Mouse (Mus musculus): Measurements from ENCODE around the gene Pet100. TPM values are rescaled to one million over a fixed set of nuclear protein-coding genes. Genes with fewer than 3 reads are reported as not detected.
"Not testable (repeated sequence)": the region's sequence is repeated elsewhere in the genome, so short reads cannot be mapped to it uniquely, and the experiment has no call there.

The Pet100 gene
- polyA plus RNA-seq (2016; fragmentation: Nextera tagmentation; extraction: Ambion mirVana) = 97.5 and 101 TPM in 2 replicates

- ATAC-seq = peak; percentile 97
- H3K27ac ChIP-seq = no peak within 1 kb of the TSS
- WGBS (ENCODE audit: insufficient replicate concordance) = under 1% methylated on average over 37 of the region's 37 CpGs
Observed at GRCm38 (mm10) chr8:3621199-3621970, at the start of gene Pet100, which contains the start of gene Xab2. TSS of gene Pet100 (plus strand) at chr8:3621548. TSS of gene Xab2 (minus strand) at chr8:3621316.

DNA sequence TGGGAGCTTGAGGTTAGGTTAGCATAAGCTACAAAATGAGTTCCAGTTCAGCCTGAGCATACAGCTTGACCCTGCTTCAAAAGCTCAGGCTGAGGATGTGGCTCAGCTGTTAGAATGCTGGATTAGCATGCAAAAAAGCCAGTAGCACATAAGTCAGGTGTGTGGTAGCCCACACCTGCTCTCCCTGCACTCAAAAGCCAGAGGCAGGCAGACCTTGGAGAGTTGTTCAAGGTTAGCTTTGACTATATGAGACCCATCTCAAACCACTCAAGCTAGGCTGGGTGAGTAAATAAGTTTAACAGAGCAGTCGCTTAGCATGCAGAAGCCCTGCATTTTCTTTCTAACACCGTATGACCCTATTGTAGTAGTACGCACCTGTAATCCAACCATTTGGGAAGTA lies 46.8 kb upstream of the Pet100 start:
- no peak overlapping the region for H3K4me3 ChIP-seq
- H3K27ac ChIP-seq = no peak overlapping the region
- H3K4me1 ChIP-seq = peaks cover 8% of the 10 kb centered on the region
- no peak overlapping the region for H3K9ac ChIP-seq
- H3K36me3 ChIP-seq = no peaks in the 10 kb centered on the region
- H3K9me3 ChIP-seq (replicated peaks) = no peaks in the 10 kb centered on the region
- H3K4me2 ChIP-seq = no peak overlapping the region
- 0 out of 2 replicates have a peak, but pooled peaks cover 3% of the 10 kb centered on the region for H3K27me3 ChIP-seq (replicated peaks)
- WGBS (ENCODE audit: insufficient replicate concordance) = 76% methylated on average over 3 of the region's 3 CpGs
- no peak for ATAC-seq

More at GRCm38 (mm10) chr8:3621199-3621970, at the start of gene Pet100, which contains the start of gene Xab2:
- H3K27me3 ChIP-seq (replicated peaks) = no peaks in the 10 kb centered on the region
- H3K4me1 ChIP-seq = peaks cover 21% of the 10 kb centered on the region
- H3K9me3 ChIP-seq (replicated peaks) = no peaks in the 10 kb centered on the region
- H3K9ac ChIP-seq = peak within 1 kb of the TSS; percentile 77
- peak within 1 kb of the TSS; percentile 80 for H3K4me3 ChIP-seq
- peak within 1 kb of the TSS; percentile 79 for H3K4me2 ChIP-seq
- peaks cover 26% of the 10 kb centered on the region for H3K36me3 ChIP-seq

DNA sequence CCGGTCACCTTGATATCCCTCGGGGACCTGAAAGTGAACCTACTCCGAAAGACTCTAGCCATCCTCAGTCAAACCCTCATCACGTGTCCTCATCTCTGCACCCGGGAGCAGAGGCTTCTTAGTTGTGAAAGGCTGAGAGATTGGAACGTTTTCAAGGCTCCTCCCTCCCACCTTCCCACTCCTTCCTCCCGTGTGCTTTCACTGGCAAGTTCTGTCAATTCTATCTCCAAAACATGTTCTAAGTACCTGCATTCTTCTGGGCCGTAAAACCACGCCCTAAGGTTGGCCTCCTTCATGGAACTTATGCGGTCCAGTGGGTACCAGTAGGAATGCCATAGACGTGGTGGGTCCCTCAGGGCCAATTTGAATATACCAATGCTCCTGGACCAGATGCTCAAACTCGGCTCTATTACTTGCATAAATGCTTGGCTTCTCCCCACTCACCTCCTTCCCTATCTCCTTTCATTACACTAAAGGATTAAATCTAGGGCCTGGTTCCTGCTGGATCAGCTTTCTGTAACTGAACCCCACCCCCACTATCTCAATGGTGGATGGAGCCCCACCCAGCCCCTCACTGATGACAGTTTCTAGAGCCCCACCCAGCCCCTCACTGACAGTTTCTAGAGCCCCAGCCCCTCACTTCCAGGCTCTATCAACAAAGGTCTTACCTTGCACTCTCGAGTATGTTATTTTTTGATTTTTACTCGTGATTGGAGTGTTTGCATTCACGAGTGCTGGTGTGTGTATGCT lies 45.0 kb upstream of the Pet100 start:
- ATAC-seq = no peak

DNA sequence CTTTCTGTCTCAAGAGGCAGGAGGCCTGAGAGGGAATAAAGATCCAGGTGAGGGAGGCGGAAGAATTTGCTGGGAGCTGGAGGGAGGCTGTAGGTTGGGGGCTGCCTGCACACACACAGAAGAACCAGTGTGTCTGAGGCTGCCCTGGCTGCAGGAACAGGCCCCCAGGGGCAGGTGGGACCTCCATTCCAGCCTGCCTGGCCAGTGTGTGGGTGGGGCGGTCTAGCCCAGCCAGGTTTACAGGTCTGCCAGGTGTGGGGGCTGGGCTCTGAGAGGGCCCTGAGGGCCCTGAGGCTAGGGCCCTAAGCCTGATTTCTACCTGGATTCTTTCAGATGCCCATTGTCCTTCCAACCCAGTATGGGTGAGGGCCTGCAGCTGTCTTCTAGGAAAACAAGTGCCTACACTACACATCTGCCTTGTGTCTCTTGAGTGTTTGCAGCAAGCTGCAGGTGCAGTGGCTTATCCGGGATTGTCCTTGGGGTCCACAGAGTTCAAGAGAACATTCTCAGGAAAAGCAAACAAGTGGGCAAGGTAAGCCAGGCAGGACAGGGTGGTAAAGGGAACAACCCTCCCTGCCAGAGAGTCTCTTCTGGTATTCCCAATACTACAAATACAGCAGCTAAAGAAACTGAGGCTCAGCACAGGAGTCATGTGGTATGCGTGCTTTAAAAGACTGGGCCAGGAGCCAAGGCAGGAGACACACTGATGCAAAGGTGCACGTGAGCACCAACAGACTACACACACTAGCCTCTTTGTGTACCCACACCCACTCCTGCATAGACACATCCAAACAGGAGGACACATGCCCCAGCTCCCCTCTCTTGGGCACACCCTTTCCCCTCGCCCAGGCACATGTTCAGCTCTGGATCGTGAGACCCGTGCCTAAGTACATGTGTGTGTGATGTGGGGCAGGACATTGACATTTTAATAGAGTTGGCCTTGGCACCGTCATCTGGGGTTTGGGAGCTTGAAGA lies 41.7 kb upstream of the Pet100 start:
- Histone ChIP-seq H3K9ac (no peak overlapping the region), H3K27ac (no peak overlapping the region), H3K36me3 (no peaks in the 10 kb centered on the region), H3K4me2 (no peak overlapping the region), H3K9me3 (replicated peaks) (no peaks in the 10 kb centered on the region), H3K27me3 (replicated peaks) (0 out of 2 replicates have a peak, but pooled peaks cover 3% of the 10 kb centered on the region), H3K4me1 (peaks cover 8% of the 10 kb centered on the region), H3K4me3 (no peak overlapping the region)
- 0 out of 2 replicates have a peak, but pooled peaks have one; percentile 45 for ATAC-seq
- WGBS (ENCODE audit: insufficient replicate concordance) = 71% methylated on average over 9 of the region's 9 CpGs

More for the DNA sequence above, 45.0 kb upstream of the Pet100 start:
- H3K9ac ChIP-seq = no peak overlapping the region
- H3K4me1 ChIP-seq = peaks cover 8% of the 10 kb centered on the region
- 59% methylated on average over 15 of the region's 15 CpGs for WGBS (ENCODE audit: insufficient replicate concordance)
- no peaks in the 10 kb centered on the region for H3K9me3 ChIP-seq (replicated peaks)
- no peak overlapping the region for H3K4me2 ChIP-seq
- H3K4me3 ChIP-seq = no peak overlapping the region
- H3K27me3 ChIP-seq (replicated peaks) = 0 out of 2 replicates have a peak, but pooled peaks cover 3% of the 10 kb centered on the region
- H3K36me3 ChIP-seq = no peaks in the 10 kb centered on the region
- H3K27ac ChIP-seq = no peak overlapping the region

GRCm38 (mm10) chr8:3581961-3582360 lies 39.4 kb upstream of the Pet100 start:
- H3K9me3 ChIP-seq (replicated peaks); H3K9ac ChIP-seq; H3K4me2 ChIP-seq; H3K4me3 ChIP-seq; H3K36me3 ChIP-seq; H3K27ac ChIP-seq; ATAC-seq; H3K27me3 ChIP-seq (replicated peaks): not testable (repeated sequence)
- H3K4me1 ChIP-seq = peaks cover 13% of the 10 kb centered on the region
- WGBS (ENCODE audit: insufficient replicate concordance) = 71% methylated on average over 3 of the region's 3 CpGs

- Histone ChIP-seq H3K9me3 (replicated peaks) (no peaks in the 10 kb centered on the region), H3K27ac (no peak overlapping the region), H3K4me1 (peaks cover 32% of the 10 kb centered on the region), H3K4me3 (no peak overlapping the region), H3K9ac (no peak overlapping the region), H3K27me3 (replicated peaks) (peaks cover 19% of the 10 kb centered on the region), H3K4me2 (peak overlapping the region; percentile 93), H3K36me3 (no peaks in the 10 kb centered on the region)
- ATAC-seq = peak; percentile 61
- 49% methylated on average over 2 of the region's 2 CpGs for WGBS (ENCODE audit: insufficient replicate concordance)
Observed at GRCm38 (mm10) chr8:3586452-3586851, 34.9 kb upstream of the Pet100 start.

GRCm38 (mm10) chr8:3586993-3587390 lies 34.4 kb upstream of the Pet100 start, which contains the start of gene Camsap3:
TSS of gene Camsap3 (plus strand) at chr8:3587293.
- Histone ChIP-seq H3K27ac (peak within 1 kb of the TSS; percentile 37; the same call in 1 of the 2 replicates), H3K9ac (peak within 1 kb of the TSS; percentile 64), H3K27me3 (replicated peaks) (peaks cover 19% of the 10 kb centered on the region), H3K9me3 (replicated peaks) (no peaks in the 10 kb centered on the region), H3K36me3 (no peaks in the 10 kb centered on the region), H3K4me1 (peaks cover 32% of the 10 kb centered on the region), H3K4me3 (peak within 1 kb of the TSS; percentile 67), H3K4me2 (peak within 1 kb of the TSS; percentile 93)
- 16% methylated on average over 7 of the region's 7 CpGs for WGBS (ENCODE audit: insufficient replicate concordance)
- no peak; the same call in 1 of the 2 replicates for ATAC-seq

DNA sequence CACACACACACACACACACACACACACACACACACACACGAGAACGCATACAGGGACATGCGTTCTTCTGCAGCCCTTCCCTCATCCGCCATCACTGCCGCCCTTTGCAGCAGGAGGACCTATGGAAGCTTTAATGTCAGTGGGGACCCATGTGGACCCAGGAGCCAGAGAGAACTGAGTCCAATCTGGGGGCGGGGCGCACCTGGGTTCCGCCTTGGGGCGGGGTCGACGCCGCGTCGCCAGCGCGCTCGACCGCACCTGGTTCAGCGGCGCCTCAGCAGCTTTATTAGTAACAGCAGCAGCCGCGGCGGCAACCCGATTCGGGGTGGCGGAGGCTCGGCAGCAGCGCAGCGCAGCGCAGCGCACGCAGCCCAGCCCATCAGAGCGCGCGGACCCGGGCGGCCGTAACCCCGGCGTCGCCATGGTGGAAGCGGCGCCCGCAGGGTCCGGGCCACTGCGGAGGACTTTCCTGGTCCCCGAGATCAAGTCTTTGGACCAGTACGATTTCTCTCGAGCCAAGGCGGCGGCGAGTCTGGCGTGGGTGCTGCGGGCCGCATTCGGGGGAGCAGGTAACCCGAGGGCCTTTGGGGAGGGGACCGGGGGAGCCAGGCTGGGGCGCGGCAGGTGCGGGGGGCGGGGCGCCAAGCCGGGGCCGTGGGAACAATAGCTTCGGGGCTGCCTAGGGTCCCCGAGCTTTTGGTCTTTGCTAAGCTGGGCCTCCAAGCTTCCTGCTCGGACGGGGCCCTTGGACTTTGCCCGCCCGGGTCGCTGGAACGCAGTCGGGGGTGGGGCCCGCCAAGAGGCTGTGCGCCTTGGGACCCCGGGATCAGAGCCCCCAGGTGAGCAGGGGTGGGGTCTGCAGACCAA lies 33.7 kb upstream of the Pet100 start:
- Histone ChIP-seq H3K4me1 (peaks cover 32% of the 10 kb centered on the region), H3K27me3 (replicated peaks) (peaks cover 19% of the 10 kb centered on the region), H3K9me3 (replicated peaks) (no peaks in the 10 kb centered on the region), H3K4me2 (peak overlapping the region; percentile 93), H3K36me3 (no peaks in the 10 kb centered on the region), H3K4me3 (peak overlapping the region; percentile 67), H3K9ac (peak overlapping the region; percentile 64), H3K27ac (peak overlapping the region; percentile 37; the same call in 1 of the 2 replicates)
- ATAC-seq = peak; percentile 68
- WGBS (ENCODE audit: insufficient replicate concordance) = 3% methylated on average over 75 of the region's 77 CpGs

DNA sequence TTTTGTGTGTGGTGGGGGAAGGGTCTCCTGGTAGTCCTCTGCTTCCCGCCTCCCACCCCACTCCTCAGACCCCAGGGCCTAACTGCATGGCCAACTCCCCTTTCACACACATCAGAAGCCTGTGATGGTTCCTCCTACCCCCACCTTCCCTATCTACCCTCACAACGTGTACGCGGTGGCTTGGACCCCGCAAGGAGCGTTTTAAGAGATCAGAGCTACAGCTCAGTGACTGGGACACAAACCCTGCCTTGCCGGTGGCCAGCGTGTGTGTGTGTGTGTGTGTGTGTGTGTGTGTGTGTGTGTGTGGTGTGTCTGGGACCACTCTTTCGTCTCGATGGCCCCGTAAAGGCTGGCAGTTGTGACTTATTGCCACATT lies 33.1 kb upstream of the Pet100 start:
- H3K4me3 ChIP-seq = peak overlapping the region; percentile 67
- peak overlapping the region; percentile 64 for H3K9ac ChIP-seq
- no peaks in the 10 kb centered on the region for H3K9me3 ChIP-seq (replicated peaks)
- peak; percentile 28; the same call in 1 of the 2 replicates for ATAC-seq
- peak overlapping the region; percentile 93 for H3K4me2 ChIP-seq
- no peaks in the 10 kb centered on the region for H3K36me3 ChIP-seq
- peaks cover 19% of the 10 kb centered on the region for H3K27me3 ChIP-seq (replicated peaks)
- 19% methylated on average over 11 of the region's 11 CpGs for WGBS (ENCODE audit: insufficient replicate concordance)
- H3K4me1 ChIP-seq = peaks cover 32% of the 10 kb centered on the region
- no peak overlapping the region for H3K27ac ChIP-seq

DNA sequence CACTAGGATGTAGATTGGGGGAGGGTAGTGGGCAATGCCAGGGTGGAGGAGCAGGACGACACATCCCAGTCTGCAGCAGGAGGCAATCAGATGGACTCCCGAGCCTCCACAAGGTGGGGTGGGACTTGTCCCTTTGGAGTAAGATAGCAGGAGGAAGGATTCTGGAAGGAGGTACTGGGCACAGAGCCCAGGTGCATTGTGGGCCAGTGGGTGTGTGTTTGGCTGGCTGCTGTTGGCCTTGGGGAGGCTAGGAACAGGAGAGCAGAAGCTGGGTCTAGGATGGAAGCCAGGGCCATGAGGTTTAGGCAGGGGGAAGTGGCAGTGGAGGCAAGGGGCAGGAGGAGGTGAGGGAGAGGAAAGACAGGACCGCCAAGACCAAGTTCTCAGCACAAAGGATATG lies 27.9 kb upstream of the Pet100 start:
- Histone ChIP-seq H3K9me3 (replicated peaks) (no peaks in the 10 kb centered on the region), H3K4me2 (no peak overlapping the region), H3K9ac (no peak overlapping the region), H3K4me1 (peaks cover 4% of the 10 kb centered on the region), H3K36me3 (no peaks in the 10 kb centered on the region), H3K27me3 (replicated peaks) (peaks cover 4% of the 10 kb centered on the region; the same call in 1 of the 2 replicates), H3K27ac (no peak overlapping the region), H3K4me3 (no peak overlapping the region)
- WGBS (ENCODE audit: insufficient replicate concordance) = 50% methylated on average over 3 of the region's 3 CpGs
- no peak for ATAC-seq

Measured in liver, embryonic 12.5 days (tissue).